Mouse (Mus musculus): ENCODE data around the gene Tnfaip8l1. TPM values are rescaled to one million over a fixed set of nuclear protein-coding genes. Genes with fewer than 3 reads are reported as not detected.

Gene Tnfaip8l1
- polyA plus RNA-seq, 1 experiment from 2014 or later = 7.5 TPM

- Histone ChIP-seq H3K4me2 (no peak overlapping the region), H3K9ac (no peak overlapping the region), H3K27me3 (no peaks in the 10 kb centered on the region), H3K36me3 (replicated peaks) (peaks cover under 1% of the 10 kb centered on the region; the same call in 1 of the 2 replicates), H3K4me1 (peaks cover 23% of the 10 kb centered on the region; the same call in 1 of the 2 replicates), H3K4me3 (replicated peaks) (no peak overlapping the region), H3K27ac (no peak overlapping the region), H3K9me3 (no peaks in the 10 kb centered on the region)
- 67% methylated on average over 6 of the region's 6 CpGs for WGBS
- ATAC-seq (ENCODE audit: low FRiP score) = no peak
Measured at GRCm38 (mm10) chr17:56169830-56170229, 7.6 kb downstream of the Tnfaip8l1 start.

- peaks cover 19% of the 10 kb centered on the region; the same call in 1 of the 2 replicates for H3K4me1 ChIP-seq
- H3K9me3 ChIP-seq = no peaks in the 10 kb centered on the region
- no peak overlapping the region for H3K4me2 ChIP-seq
- H3K27me3 ChIP-seq = no peaks in the 10 kb centered on the region
- H3K9ac ChIP-seq = no peak overlapping the region
- 18% methylated on average over 10 of the region's 10 CpGs for WGBS
- peaks cover 8% of the 10 kb centered on the region for H3K36me3 ChIP-seq (replicated peaks)
- no peak overlapping the region for H3K4me3 ChIP-seq (replicated peaks)
- H3K27ac ChIP-seq = no peak overlapping the region
- ATAC-seq (ENCODE audit: low FRiP score) = no peak
Measured at GRCm38 (mm10) chr17:56170636-56171035, 8.4 kb downstream of the Tnfaip8l1 start.

- H3K9ac ChIP-seq = no peak overlapping the region
- WGBS = 90% methylated on average over 9 of the region's 9 CpGs
- H3K4me3 ChIP-seq (replicated peaks) = no peak overlapping the region
- peaks cover 15% of the 10 kb centered on the region for H3K36me3 ChIP-seq (replicated peaks)
- no peak for ATAC-seq (ENCODE audit: low FRiP score)
- H3K4me1 ChIP-seq = peaks cover 15% of the 10 kb centered on the region; the same call in 1 of the 2 replicates
- H3K9me3 ChIP-seq = no peaks in the 10 kb centered on the region
- H3K27me3 ChIP-seq = no peaks in the 10 kb centered on the region
- no peak overlapping the region for H3K4me2 ChIP-seq
- no peak overlapping the region for H3K27ac ChIP-seq
Measured at GRCm38 (mm10) chr17:56171456-56171855, 9.2 kb downstream of the Tnfaip8l1 start.

GRCm38 (mm10) chr17:56171881-56172280 is 9.6 kb downstream of the Tnfaip8l1 start:
- no peaks in the 10 kb centered on the region for H3K27me3 ChIP-seq
- H3K27ac ChIP-seq = no peak overlapping the region
- WGBS = 93% methylated on average over 17 of the region's 17 CpGs
- H3K9ac ChIP-seq = no peak overlapping the region
- H3K36me3 ChIP-seq (replicated peaks) = peaks cover 19% of the 10 kb centered on the region
- H3K9me3 ChIP-seq = no peaks in the 10 kb centered on the region
- H3K4me3 ChIP-seq (replicated peaks) = no peak overlapping the region
- peaks cover 15% of the 10 kb centered on the region; the same call in 1 of the 2 replicates for H3K4me1 ChIP-seq
- no peak for ATAC-seq (ENCODE audit: low FRiP score)
- H3K4me2 ChIP-seq = no peak overlapping the region

GRCm38 (mm10) chr17:56173401-56174046 is 11.2 kb downstream of the Tnfaip8l1 start:
- H3K36me3 ChIP-seq (replicated peaks) = peaks cover 34% of the 10 kb centered on the region
- ATAC-seq (ENCODE audit: low FRiP score) = no peak
- H3K9ac ChIP-seq = no peak overlapping the region
- no peak overlapping the region for H3K4me3 ChIP-seq (replicated peaks)
- no peaks in the 10 kb centered on the region for H3K27me3 ChIP-seq
- H3K9me3 ChIP-seq = no peaks in the 10 kb centered on the region
- H3K27ac ChIP-seq = no peak overlapping the region
- H3K4me1 ChIP-seq = peaks cover 15% of the 10 kb centered on the region; the same call in 1 of the 2 replicates
- 60% methylated on average over 10 of the region's 10 CpGs for WGBS
- no peak overlapping the region for H3K4me2 ChIP-seq

GRCm38 (mm10) chr17:56175416-56175815 is 13.1 kb downstream of the Tnfaip8l1 start:
- H3K27me3 ChIP-seq = no peaks in the 10 kb centered on the region
- peaks cover 51% of the 10 kb centered on the region for H3K36me3 ChIP-seq (replicated peaks)
- WGBS = 98% methylated on average over 3 of the region's 3 CpGs
- H3K4me1 ChIP-seq = peaks cover 7% of the 10 kb centered on the region; the same call in 1 of the 2 replicates
- H3K4me3 ChIP-seq (replicated peaks) = no peak overlapping the region
- ATAC-seq (ENCODE audit: low FRiP score) = no peak
- no peak overlapping the region for H3K27ac ChIP-seq
- no peaks in the 10 kb centered on the region for H3K9me3 ChIP-seq
- H3K9ac ChIP-seq = no peak overlapping the region
- no peak overlapping the region for H3K4me2 ChIP-seq

- Histone ChIP-seq H3K4me1 (peaks cover 28% of the 10 kb centered on the region), H3K4me2 (peak overlapping the region; percentile 62), H3K4me3 (replicated peaks) (peak overlapping the region; percentile 78), H3K27me3 (no peaks in the 10 kb centered on the region), H3K9ac (peak overlapping the region; percentile 79), H3K9me3 (no peaks in the 10 kb centered on the region), H3K36me3 (replicated peaks) (peaks cover 57% of the 10 kb centered on the region), H3K27ac (peak overlapping the region; percentile 67; the same call in 1 of the 2 replicates)
- WGBS = 3% methylated on average over 14 of the region's 14 CpGs
- no peak; the same call in 1 of the 2 replicates for ATAC-seq (ENCODE audit: low FRiP score)
Measured at GRCm38 (mm10) chr17:56182975-56183657, 20.8 kb downstream of the Tnfaip8l1 start.

GRCm38 (mm10) chr17:56183658-56184103 is 21.4 kb downstream of the Tnfaip8l1 start, which contains the start of gene Mydgf:
Gene Mydgf, minus strand, starts transcription at chr17:56183920.
- Histone ChIP-seq H3K4me3 (replicated peaks) (peak within 1 kb of the TSS; percentile 78), H3K27me3 (no peaks in the 10 kb centered on the region), H3K9me3 (no peaks in the 10 kb centered on the region), H3K27ac (peak within 1 kb of the TSS; percentile 67), H3K4me2 (peak within 1 kb of the TSS; percentile 62), H3K9ac (peak within 1 kb of the TSS; percentile 79), H3K4me1 (peaks cover 28% of the 10 kb centered on the region), H3K36me3 (replicated peaks) (peaks cover 58% of the 10 kb centered on the region)
- 0% methylated on average over 47 of the region's 47 CpGs for WGBS
- peak; percentile 95 for ATAC-seq (ENCODE audit: low FRiP score)

GRCm38 (mm10) chr17:56185281-56186141 is 23.2 kb downstream of the Tnfaip8l1 start:
- peaks cover 59% of the 10 kb centered on the region for H3K36me3 ChIP-seq (replicated peaks)
- no peaks in the 10 kb centered on the region for H3K9me3 ChIP-seq
- peak overlapping the region; percentile 36 for H3K27ac ChIP-seq
- 52% methylated on average over 11 of the region's 11 CpGs for WGBS
- H3K27me3 ChIP-seq = no peaks in the 10 kb centered on the region
- H3K9ac ChIP-seq = 0 out of 2 replicates have a peak overlapping the region, but pooled peaks have one; percentile 7
- H3K4me3 ChIP-seq (replicated peaks) = no peak overlapping the region
- no peak overlapping the region for H3K4me2 ChIP-seq
- peaks cover 28% of the 10 kb centered on the region for H3K4me1 ChIP-seq
- ATAC-seq (ENCODE audit: low FRiP score) = no peak

- Histone ChIP-seq H3K9ac (no peak overlapping the region), H3K4me1 (no peaks in the 10 kb centered on the region), H3K4me3 (replicated peaks) (no peak overlapping the region), H3K36me3 (replicated peaks) (peaks cover 95% of the 10 kb centered on the region), H3K4me2 (no peak overlapping the region), H3K9me3 (no peaks in the 10 kb centered on the region), H3K27ac (no peak overlapping the region), H3K27me3 (no peaks in the 10 kb centered on the region)
- ATAC-seq (ENCODE audit: low FRiP score) = no peak
- 91% methylated on average over 6 of the region's 6 CpGs for WGBS
Measured at GRCm38 (mm10) chr17:56191266-56191665, 29.0 kb downstream of the Tnfaip8l1 start.

GRCm38 (mm10) chr17:56194357-56194756 is 32.1 kb downstream of the Tnfaip8l1 start:
- Histone ChIP-seq H3K4me1 (no peaks in the 10 kb centered on the region), H3K4me3 (replicated peaks) (no peak overlapping the region), H3K27ac (no peak overlapping the region), H3K4me2 (no peak overlapping the region), H3K9ac (no peak overlapping the region), H3K27me3 (no peaks in the 10 kb centered on the region), H3K36me3 (replicated peaks) (peaks cover 98% of the 10 kb centered on the region), H3K9me3 (no peaks in the 10 kb centered on the region)
- WGBS = 91% methylated on average over 12 of the region's 12 CpGs
- ATAC-seq (ENCODE audit: low FRiP score) = no peak

- H3K9me3 ChIP-seq = no peaks in the 10 kb centered on the region
- H3K27ac ChIP-seq = no peak overlapping the region
- no peak overlapping the region for H3K9ac ChIP-seq
- H3K4me2 ChIP-seq = no peak overlapping the region
- no peak for ATAC-seq (ENCODE audit: low FRiP score)
- H3K4me1 ChIP-seq = no peaks in the 10 kb centered on the region
- no peaks in the 10 kb centered on the region for H3K27me3 ChIP-seq
- 92% methylated on average over 13 of the region's 13 CpGs for WGBS
- peaks cover 94% of the 10 kb centered on the region for H3K36me3 ChIP-seq (replicated peaks)
- no peak overlapping the region for H3K4me3 ChIP-seq (replicated peaks)
Measured at GRCm38 (mm10) chr17:56194765-56195164, 32.5 kb downstream of the Tnfaip8l1 start.

All from forebrain, embryonic 12.5 days (tissue).